Mouse (Mus musculus): ENCODE measurements at regions not wholly inside any gene's neighbourhood (a gene's known extent, or its start where the extent isn't known, plus 50 kb on each side); places are given as distances from the start of the nearest gene placed in this dataset.

- TF ChIP-seq CTCF (IDR thresholded peaks at IDR 0.05; ENCODE audit: borderline replicate concordance, control insufficient read depth, extremely low read depth, insufficient read depth, low read length, poor library complexity): no peak
- TF ChIP-seq POLR2A (IDR thresholded peaks at IDR 0.05; ENCODE audit: control insufficient read depth, extremely low read depth, insufficient read depth, low read length, poor library complexity): no peak
Observed at GRCm38 (mm10) chr9:63838996-63839772, 81.4 kb upstream of the Smad3 start.

Data from thymus, adult 2 months (tissue).